Mouse (Mus musculus) lung, adult 2 months (tissue): ENCODE measurements around the gene Fads2. TPM values are rescaled to one million over a fixed set of nuclear protein-coding genes. Genes with fewer than 3 reads are reported as not detected.

Experiments used
- DNase-seq: peaks from one replicate; pipeline ENCODE4 v3.0.0; 2022
- H3K4me1 ChIP-seq: fragments of 200-500 bp; 2 replicates; pipeline ENCODE4 v1.6.1; 2011; ENCODE audit warnings: low read length; ENCODE audit not compliant: control insufficient read depth, insufficient read depth
- H3K4me3 ChIP-seq: fragments of 200-500 bp; replicated peaks from 2 replicates; pipeline ENCODE3; 2011; ENCODE audit warnings: low read depth, mild to moderate bottlenecking, control low read depth, low read length; ENCODE audit errors: extremely low read depth
- CTCF ChIP-seq: fragments of 200-500 bp; IDR thresholded peaks from 2 replicates; pipeline ENCODE4 v1.5.1; 2011; ENCODE audit warnings: mild to moderate bottlenecking, low read length, control low read depth; ENCODE audit not compliant: insufficient read depth
- POLR2A ChIP-seq: fragments of 200-500 bp; IDR thresholded peaks from 2 replicates; pipeline ENCODE4 v1.6.1; 2011; ENCODE audit warnings: low read depth, mild to moderate bottlenecking, control low read depth, low read length, borderline replicate concordance; ENCODE audit errors: extremely low read depth
- WGBS: fragments of 180-500 bp; shearing (Covaris S2); methylation state at CpG from one replicate; pipeline ENCODE4 v1.1.7; 2018; 5-methylcytosine and 5-hydroxymethylcytosine counted together
- polyA plus RNA-seq: library from polyadenylated mRNA; depleted of rRNA; stranded (reverse); fragments of >200 nt; gene quantifications from 2 replicates; pipeline ENCODE4 v1.2.3, GENCODE M21; 2012

The Fads2 gene
- polyA plus RNA-seq, 1 experiment, result 87.2 TPM

DNA sequence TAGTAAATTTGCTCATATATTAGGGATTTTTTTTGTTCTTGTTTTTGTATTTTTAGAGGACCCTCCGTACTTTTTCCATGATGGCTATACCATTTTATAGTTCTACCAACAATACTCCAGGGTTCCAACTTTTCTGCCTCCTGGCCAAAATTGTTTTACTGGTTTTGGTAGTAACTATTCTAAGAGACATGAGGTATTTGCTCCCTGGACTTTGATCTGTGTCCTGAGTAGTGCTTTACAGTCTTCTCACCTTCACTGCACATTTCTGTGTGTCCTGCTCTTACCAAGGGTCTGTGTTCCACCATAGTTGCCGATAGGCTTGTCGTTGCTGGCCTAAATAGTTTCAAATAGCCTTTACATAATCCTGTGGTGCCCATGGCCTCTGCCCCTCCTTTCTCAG is 63.2 kb downstream of the Fads2 start:
- WGBS, result 63% methylated on average over 3 of the region's 3 CpGs
- peaks cover 6% of the 10 kb centered on the region for H3K4me1 ChIP-seq
- peak; percentile 39 for DNase-seq
- TF ChIP-seq CTCF (no peak), POLR2A (no peak)
- H3K4me3 ChIP-seq, result no peak overlapping the region

DNA sequence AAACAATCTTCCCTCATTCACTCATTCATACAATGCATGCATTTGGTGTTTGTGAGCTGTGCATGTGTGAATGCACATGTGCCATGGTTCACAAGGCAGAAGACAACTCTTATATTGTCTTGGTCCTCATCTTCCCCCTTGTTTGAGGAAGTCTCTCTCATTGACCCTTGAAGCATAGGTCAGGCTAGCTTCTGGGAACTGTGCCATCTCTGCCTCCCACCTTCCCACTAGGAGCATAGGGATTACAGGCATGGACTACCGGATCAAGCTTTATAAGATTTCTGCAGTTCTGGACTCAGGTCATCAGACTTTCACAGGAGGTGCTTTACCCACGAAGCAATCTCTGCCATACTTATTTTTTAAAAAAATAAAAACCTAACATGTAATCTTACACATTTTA is 64.0 kb downstream of the Fads2 start:
- no peak overlapping the region for H3K4me3 ChIP-seq
- H3K4me1 ChIP-seq, result peaks cover 6% of the 10 kb centered on the region
- 48% methylated on average over 2 of the region's 2 CpGs for WGBS
- TF ChIP-seq CTCF (no peak), POLR2A (no peak)
- no peak for DNase-seq

DNA sequence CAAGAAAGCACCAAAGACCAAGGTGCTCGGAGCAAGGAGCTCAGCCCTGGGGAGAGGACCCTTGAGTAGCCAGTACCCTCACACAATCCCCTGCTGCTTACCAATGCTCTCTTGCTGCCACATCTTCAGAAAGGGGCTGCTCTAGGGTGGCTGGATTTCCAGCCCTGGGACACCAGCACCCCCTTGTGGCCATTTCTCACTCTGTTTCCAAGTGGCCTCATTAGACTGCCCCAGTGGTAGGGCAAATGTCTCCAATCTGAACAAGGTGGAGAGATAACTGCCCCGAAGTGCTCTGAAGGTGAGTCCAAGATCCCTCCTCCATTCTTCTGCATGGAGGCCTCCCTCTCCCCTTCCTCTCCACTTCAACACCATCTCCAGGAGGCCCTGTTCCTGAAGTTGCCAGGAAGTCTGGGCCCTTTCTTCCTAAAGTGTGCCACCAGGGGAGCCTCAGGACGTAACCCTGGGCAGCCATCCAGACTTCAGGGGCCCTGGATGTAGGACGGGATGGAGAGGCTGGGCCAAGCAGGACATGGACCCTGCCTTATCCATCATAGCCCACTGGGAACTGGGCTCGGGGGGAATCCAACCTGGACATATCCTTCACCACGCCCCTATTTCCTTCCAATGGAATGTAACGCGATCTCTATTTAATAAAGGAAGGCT is 66.6 kb downstream of the Fads2 start:
- TF ChIP-seq CTCF, result peak; percentile 90
- no peak for TF ChIP-seq POLR2A
- no peak overlapping the region for H3K4me3 ChIP-seq
- 50% methylated on average over 8 of the region's 8 CpGs for WGBS
- H3K4me1 ChIP-seq, result peaks cover 2% of the 10 kb centered on the region
- DNase-seq, result peak; percentile 83

DNA sequence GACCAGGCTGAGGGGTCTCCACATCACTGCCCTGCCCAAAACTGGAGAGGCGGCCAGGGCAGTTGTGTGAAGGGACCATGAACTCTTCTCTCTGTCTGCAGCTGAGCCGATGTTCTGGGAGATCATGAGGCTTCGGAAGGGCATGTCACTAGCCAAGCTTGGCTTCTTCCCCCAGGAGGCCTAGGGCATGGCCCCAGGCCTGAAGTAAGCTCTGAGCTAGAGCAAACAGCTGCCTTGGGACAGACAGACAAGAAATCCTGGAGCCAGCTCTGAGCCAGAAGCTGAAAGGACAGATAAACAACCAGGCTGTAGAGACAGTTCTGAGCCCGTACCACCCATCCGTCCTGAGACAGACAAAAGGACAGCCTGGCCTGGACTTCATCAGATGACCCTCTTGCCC is 67.2 kb downstream of the Fads2 start:
- H3K4me1 ChIP-seq, result no peaks in the 10 kb centered on the region; the same call in 1 of the 2 replicates
- TF ChIP-seq CTCF (no peak), POLR2A (no peak)
- H3K4me3 ChIP-seq, result no peak overlapping the region
- DNase-seq, result no peak
- 67% methylated on average over 5 of the region's 5 CpGs for WGBS

DNA sequence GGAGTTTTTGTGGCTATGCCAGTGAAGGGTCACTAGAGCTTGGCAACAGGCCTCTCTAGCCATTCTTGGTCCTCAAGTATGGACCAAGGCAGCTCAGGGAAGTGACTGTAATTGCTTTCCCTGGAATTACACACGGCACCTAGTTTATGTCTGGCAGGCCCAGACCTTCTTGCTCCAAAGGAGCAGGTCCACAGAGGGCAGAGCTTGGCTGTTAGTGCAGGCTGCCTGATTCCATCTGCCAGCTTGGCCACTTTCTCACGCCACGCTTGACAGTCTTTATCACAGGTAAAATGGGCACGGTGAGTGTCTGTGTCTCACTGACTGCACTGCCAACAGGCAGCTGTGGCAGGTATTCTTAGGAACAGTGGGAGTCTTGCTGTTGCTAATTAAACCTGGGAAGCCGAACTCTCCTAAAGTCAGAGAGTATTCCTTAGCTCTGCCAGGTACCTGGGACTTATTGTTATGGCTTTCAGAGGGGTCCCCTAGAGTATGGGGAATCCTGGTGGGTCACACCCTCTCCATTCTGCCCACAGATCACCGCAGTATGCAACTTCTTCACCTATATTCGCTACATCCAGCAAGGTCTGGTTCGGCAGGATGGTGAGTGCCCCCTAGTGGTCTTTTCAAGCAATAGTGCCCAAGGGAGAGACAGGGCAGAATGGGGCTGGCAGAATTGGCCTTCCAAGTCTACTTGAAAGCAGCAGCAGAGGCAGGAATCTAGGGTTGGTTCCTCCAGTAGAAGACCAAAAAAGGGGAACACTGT is 68.2 kb downstream of the Fads2 start:
- WGBS, result 40% methylated on average over 8 of the region's 8 CpGs
- no peaks in the 10 kb centered on the region for H3K4me1 ChIP-seq
- no peak overlapping the region for H3K4me3 ChIP-seq
- TF ChIP-seq POLR2A (no peak), CTCF (peak; percentile 87)
- DNase-seq, result peak; percentile 47

DNA sequence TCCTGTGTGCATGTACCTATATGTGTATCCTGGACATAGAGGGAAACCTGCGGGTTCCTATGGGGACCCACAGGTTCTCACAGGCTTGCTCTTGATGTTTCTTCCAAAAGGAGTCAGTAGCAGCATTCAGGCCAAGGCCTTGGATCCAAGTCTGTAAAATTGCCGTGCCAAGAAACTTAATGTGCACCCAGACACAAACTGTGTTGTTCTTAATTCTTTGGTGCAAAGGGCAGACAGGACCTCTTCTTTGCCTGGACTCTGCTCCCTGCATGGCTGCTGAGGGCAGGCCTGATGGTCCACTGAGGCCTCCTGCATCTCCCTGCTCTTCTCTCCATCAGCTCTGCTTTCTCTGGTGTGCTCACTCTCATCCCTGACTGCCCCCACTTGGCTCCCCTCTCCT is 71.8 kb downstream of the Fads2 start:
- peaks cover 7% of the 10 kb centered on the region; the same call in 1 of the 2 replicates for H3K4me1 ChIP-seq
- no peak for DNase-seq
- WGBS, result 85% methylated on average over 2 of the region's 2 CpGs
- TF ChIP-seq CTCF (no peak), POLR2A (no peak)
- H3K4me3 ChIP-seq, result no peak overlapping the region

DNA sequence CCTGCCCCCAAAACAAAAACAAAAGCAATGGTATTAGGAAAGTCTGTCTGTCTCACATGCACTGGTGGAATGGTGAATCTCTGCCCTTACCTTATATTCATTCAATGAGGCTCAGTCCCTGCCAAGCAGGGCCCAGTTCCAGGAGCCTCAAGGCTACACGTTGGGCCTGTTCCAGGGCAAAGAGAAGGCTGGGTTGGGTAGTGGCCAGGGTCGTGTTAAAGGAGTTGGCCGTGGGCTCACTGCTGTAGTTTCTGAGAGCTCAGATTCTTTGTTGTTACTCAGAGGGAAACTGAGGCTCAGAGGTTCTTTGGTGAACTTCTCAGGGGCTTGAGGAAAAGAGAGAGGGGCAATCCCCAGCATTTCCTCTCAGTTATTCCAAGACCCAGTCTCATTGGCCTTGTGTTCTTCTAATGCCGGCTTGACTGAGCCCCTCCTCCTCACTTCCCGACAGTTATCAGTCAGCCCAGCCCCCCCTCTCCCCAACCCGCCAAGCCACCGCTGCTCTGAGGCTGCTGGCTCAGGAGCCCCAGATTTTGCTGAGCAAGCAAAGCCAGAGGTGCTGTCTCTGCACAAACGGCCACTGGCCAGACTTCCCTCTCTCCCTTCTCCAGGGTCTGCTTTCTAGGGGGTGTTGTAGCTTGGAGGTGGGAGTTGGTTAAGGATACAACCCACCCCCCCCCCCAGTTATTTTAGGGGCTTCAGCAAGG is 76.2 kb downstream of the Fads2 start:
- no peak overlapping the region for H3K4me3 ChIP-seq
- TF ChIP-seq CTCF (no peak), POLR2A (no peak)
- 10% methylated on average over 8 of the region's 8 CpGs for WGBS
- peaks cover 7% of the 10 kb centered on the region; the same call in 1 of the 2 replicates for H3K4me1 ChIP-seq
- DNase-seq, result no peak

DNA sequence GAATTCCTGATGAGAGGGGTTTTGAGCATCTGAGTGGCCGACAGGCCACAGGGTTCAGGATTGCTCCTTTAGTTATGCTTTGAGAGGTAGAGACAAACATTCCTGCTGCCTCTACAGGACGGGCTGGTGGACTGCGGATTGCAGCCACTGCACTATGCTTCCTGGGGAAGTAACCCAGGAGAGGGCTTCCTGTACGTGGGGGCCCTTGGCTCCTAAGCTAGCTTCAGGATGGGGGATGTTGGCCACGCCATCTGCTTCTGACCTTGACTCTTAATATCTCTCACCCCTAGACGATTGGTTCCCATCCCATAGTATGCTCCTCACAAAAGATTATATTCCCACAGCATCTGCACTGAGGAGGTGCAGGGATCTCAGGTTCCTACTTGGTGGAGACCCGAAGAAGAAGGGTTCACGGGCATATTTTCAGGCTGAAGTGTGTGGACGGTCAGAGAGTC is 78.2 kb downstream of the Fads2 start:
- DNase-seq, result no peak
- WGBS, result 37% methylated on average over 9 of the region's 9 CpGs
- Histone ChIP-seq H3K4me3 (no peak overlapping the region), H3K4me1 (peaks cover 12% of the 10 kb centered on the region)
- TF ChIP-seq POLR2A, result no peak
- TF ChIP-seq CTCF, result no peak

DNA sequence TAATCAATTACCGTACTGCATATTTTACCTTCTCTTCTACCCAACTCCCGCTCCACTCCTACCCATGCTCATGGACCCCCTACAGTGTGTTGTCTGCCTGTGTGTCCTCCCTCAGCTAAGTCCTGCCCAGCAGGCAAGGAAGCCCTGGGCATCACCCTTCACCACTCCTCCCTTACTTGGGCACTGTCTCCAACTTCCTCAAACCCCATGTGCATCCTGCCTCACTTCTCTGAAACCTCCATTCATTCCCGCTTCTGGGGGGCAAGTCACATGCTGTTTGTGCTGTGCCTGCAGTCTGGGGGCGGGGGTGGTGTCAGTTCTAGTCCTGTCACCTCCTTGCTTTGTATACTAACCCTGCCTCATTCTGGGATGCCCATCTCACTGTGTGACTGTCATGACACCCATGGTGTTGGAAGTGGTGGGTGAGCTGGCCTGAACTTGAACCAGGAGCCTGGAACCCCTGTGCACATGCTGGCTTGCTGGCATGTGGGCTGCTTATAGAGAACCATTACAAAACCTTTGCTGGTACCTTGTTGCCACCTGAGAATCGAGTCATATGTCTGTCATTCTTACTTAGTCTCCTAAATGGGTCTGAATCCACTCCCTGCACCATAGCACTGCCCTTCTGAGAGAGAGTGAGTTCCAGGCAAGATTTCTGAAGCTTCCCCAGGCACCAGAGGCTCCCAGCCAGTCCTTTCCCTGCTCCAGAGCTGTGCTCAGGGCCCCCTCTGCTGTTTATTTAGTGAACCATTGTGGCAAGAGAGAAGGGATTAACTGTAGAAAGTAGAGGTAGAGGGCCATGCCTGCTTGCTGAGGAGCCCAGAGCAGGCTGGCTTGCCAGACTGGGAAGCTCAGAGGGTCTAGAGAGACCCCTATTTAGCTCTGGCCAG is 78.9 kb downstream of the Fads2 start:
- peaks cover 13% of the 10 kb centered on the region for H3K4me1 ChIP-seq

More for the DNA sequence above, 78.9 kb downstream of the Fads2 start:
- TF ChIP-seq POLR2A (no peak), CTCF (peak; percentile 24; the same call in 1 of the 2 replicates)
- H3K4me3 ChIP-seq, result no peak overlapping the region
- WGBS, result 65% methylated on average over 5 of the region's 5 CpGs
- peak; percentile 20 for DNase-seq
